Mouse (Mus musculus): Measurements from ENCODE around the gene Gm49373. TPM values are rescaled to one million over a fixed set of nuclear protein-coding genes. Genes with fewer than 3 reads are reported as not detected.

Gene Gm49373
- polyA plus RNA-seq, 1 experiment = 0.38 TPM

- no peak for DNase-seq (ENCODE audit: low read depth, low spot score)
- WGBS = under 1% methylated on average over 36 of the region's 36 CpGs
Measured at GRCm38 (mm10) chr9:21031251-21031895, 41.5 kb downstream of the Gm49373 start.

GRCm38 (mm10) chr9:21030781-21031250 lies 42.1 kb downstream of the Gm49373 start:
- peak; percentile 90 for DNase-seq (ENCODE audit: low read depth, low spot score)
- WGBS = 0% methylated on average over 13 of the region's 13 CpGs

- DNase-seq (ENCODE audit: low read depth, low spot score) = no peak
- WGBS = 29% methylated on average over 22 of the region's 22 CpGs
Measured at GRCm38 (mm10) chr9:21030055-21030600, 42.8 kb downstream of the Gm49373 start.

- WGBS = 2% methylated on average over 37 of the region's 37 CpGs
- DNase-seq (ENCODE audit: low read depth, low spot score) = peak; percentile 32
Measured at GRCm38 (mm10) chr9:21029291-21030054, 43.4 kb downstream of the Gm49373 start, which contains the start of gene Icam4. TSS of gene Icam4 (plus strand) at chr9:21029373.

GRCm38 (mm10) chr9:21028560-21029110 lies 44.3 kb downstream of the Gm49373 start:
- no peak for DNase-seq (ENCODE audit: low read depth, low spot score)
- 59% methylated on average over 6 of the region's 6 CpGs for WGBS

GRCm38 (mm10) chr9:21027774-21028290 lies 45.1 kb downstream of the Gm49373 start:
- WGBS = 69% methylated on average over 8 of the region's 8 CpGs
- no peak for DNase-seq (ENCODE audit: low read depth, low spot score)

- DNase-seq (ENCODE audit: low read depth, low spot score) = no peak
Measured at GRCm38 (mm10) chr9:21026849-21027248, 46.0 kb downstream of the Gm49373 start.

GRCm38 (mm10) chr9:21025258-21025810 lies 47.6 kb downstream of the Gm49373 start:
- WGBS = 46% methylated on average over 19 of the region's 19 CpGs
- DNase-seq (ENCODE audit: low read depth, low spot score) = no peak

More at GRCm38 (mm10) chr9:21026849-21027248, 46.0 kb downstream of the Gm49373 start:
- 87% methylated on average over 12 of the region's 12 CpGs for WGBS

- no peak for DNase-seq (ENCODE audit: low read depth, low spot score)
- WGBS = 92% methylated on average over 1 of the region's 1 CpGs
Measured at GRCm38 (mm10) chr9:21022726-21023125, 50.2 kb downstream of the Gm49373 start.

- DNase-seq (ENCODE audit: low read depth, low spot score) = no peak
Measured at GRCm38 (mm10) chr9:21022288-21022687, 50.6 kb downstream of the Gm49373 start.

GRCm38 (mm10) chr9:21021363-21021762 lies 51.5 kb downstream of the Gm49373 start:
- WGBS = 87% methylated on average over 3 of the region's 3 CpGs

More at GRCm38 (mm10) chr9:21022288-21022687, 50.6 kb downstream of the Gm49373 start:
- WGBS = 49% methylated on average over 6 of the region's 6 CpGs

GRCm38 (mm10) chr9:21018600-21018999 lies 54.3 kb downstream of the Gm49373 start:
- 65% methylated on average over 2 of the region's 2 CpGs for WGBS

More at GRCm38 (mm10) chr9:21021363-21021762, 51.5 kb downstream of the Gm49373 start:
- no peak for DNase-seq (ENCODE audit: low read depth, low spot score)

GRCm38 (mm10) chr9:21017177-21017575 lies 55.7 kb downstream of the Gm49373 start:
- no peak for DNase-seq (ENCODE audit: low read depth, low spot score)
- WGBS = 37% methylated on average over 4 of the region's 4 CpGs

More at GRCm38 (mm10) chr9:21018600-21018999, 54.3 kb downstream of the Gm49373 start:
- no peak for DNase-seq (ENCODE audit: low read depth, low spot score)

- 11% methylated on average over 17 of the region's 17 CpGs for WGBS
Measured at GRCm38 (mm10) chr9:21016331-21017176, 56.3 kb downstream of the Gm49373 start.

GRCm38 (mm10) chr9:21015571-21016130 lies 57.2 kb downstream of the Gm49373 start, which contains the start of gene Icam1:
TSS of gene Icam1 (plus strand) at chr9:21015985.
- no peak for DNase-seq (ENCODE audit: low read depth, low spot score)
- 1% methylated on average over 30 of the region's 30 CpGs for WGBS

More at GRCm38 (mm10) chr9:21016331-21017176, 56.3 kb downstream of the Gm49373 start:
- DNase-seq (ENCODE audit: low read depth, low spot score) = no peak

GRCm38 (mm10) chr9:21014691-21015570 lies 58.0 kb downstream of the Gm49373 start:
- 17% methylated on average over 29 of the region's 29 CpGs for WGBS
- no peak for DNase-seq (ENCODE audit: low read depth, low spot score)

All from large intestine, adult 2 months (tissue).